Mouse (Mus musculus) liver, adult 2 months (tissue): ENCODE measurements at regions not wholly inside any gene's neighbourhood (a gene's known extent, or its start where the extent isn't known, plus 50 kb on each side); places are given as distances from the start of the nearest gene placed in this dataset.

Experiments
- CTCF ChIP-seq: fragments of 200-500 bp; IDR thresholded peaks from 2 replicates; pipeline ENCODE4 v1.5.1; 2011; ENCODE audit warnings: low read depth, low read length, control low read depth
- POLR2A ChIP-seq: fragments of 200-500 bp; IDR thresholded peaks from 2 replicates; pipeline ENCODE4 v1.6.1; 2011; ENCODE audit warnings: low read length, control low read depth; ENCODE audit not compliant: insufficient read depth; ENCODE audit errors: extremely low read depth

DNA sequence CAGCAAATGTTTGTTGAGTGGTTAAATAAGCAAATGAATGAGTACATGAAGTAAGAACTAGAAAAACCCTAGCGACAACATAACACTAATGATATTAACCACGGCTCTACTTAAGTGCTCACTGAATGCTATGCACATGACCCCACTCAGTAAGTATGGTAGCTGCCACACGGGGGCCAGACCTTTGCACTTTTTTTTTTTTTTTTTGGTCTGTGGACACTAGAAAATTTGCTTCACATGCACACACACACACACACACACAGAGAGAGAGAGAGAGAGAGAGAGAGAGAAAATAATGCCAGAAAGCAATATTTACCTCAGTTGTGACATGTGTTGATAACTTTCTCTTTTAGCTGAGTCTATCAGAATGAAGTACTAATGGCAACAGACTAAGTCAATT, 55.7 kb upstream of the Lrp8 start:
- no peak for TF ChIP-seq CTCF
- no peak for TF ChIP-seq POLR2A
